Mouse (Mus musculus) stomach, postnatal 0 days (tissue): Measurements from ENCODE around the gene Uap1l1.

Source experiments
- CTCF ChIP-seq: IDR thresholded peaks from 2 replicates; pipeline ENCODE4 v1.5.1; 2016; ENCODE audit warnings: antibody characterized with exemption, low read depth, mild to moderate bottlenecking, moderate library complexity
- EP300 ChIP-seq: optimal IDR thresholded peaks from 2 replicates; pipeline ENCODE3; 2016; ENCODE audit warnings: antibody characterized with exemption

DNA sequence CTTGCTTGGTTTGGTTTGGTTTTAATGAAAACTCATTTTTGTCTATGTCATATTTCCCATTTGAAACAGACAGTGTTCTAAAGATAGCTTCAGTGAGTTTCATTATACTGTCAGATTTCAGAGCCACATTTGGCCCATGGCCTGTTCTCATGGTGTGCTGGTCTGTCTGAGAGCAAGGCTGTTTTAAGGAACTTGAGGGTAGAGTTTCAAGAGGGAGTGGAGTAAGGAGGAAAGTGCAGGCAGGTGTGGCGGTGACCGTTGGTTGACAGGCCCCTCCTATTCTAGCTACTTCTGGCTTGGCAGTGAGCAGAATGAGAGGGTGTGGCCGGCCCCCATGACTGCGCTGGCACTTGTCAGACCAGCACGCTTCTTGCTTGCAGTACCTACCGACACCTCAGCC is 27.2 kb downstream of the Uap1l1 start:
- TF ChIP-seq EP300 = no peak
- no peak for TF ChIP-seq CTCF
